Mouse (Mus musculus) T-helper 1 cell (primary cell): ENCODE results near the gene Mvb12b.

Source experiments
- in situ Hi-C: fragments of 300-600 bp; cut with MboI, MseI; formaldehyde crosslinking; loops from one replicate; pipeline ENCODE4 v1.15.1; 2025; ENCODE audit warnings: high pct_unique_total_duplicates

Mvb12b gene

GRCm38 (mm10) chr2:33700581-33701445, 186.9 kb downstream of the Mvb12b start:
- in situ Hi-C loops = no loop called here

DNA sequence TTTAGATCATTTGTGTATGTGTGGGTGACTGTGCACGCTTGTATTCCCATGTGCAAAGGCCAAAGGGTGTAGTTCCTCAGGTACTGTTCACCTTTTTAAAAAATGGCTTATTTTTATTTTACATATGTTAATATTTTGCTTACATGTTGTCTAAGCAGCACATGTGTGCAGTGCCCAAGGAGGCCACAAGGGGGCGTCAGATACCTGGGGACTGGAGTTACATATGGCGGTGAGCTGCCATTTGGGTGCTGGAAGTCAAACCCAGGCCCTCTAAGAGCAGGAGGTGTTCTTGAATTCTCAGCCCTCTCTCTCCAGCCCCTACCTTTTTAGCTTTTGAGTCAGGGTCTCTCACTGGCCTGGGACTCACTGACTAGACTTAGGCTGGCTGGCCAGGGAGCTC, 188.8 kb downstream of the Mvb12b start:
- in situ Hi-C loops = no loop called here

DNA sequence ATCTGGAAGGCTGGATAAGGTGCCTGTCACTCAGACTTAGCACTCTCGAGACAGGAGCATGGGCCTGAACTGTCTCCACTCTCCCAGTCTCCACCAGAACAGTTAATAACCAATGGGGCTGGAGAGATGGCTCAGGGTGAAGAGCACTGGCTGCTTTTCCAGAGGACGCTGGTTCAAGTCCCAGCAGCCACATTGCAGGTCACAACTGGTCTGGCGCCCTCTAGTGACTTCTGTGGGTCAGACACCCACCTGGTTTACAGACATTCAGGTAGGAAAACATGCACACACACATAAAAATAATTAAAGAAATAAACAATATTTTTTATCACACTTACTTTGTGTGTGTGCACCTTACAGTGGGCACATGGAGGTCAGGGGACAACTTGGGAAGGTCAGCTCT, 191.3 kb downstream of the Mvb12b start:
- in situ Hi-C loops = no loop called here

GRCm38 (mm10) chr2:33693931-33694330, 193.8 kb downstream of the Mvb12b start:
- in situ Hi-C loops = no loop called here

DNA sequence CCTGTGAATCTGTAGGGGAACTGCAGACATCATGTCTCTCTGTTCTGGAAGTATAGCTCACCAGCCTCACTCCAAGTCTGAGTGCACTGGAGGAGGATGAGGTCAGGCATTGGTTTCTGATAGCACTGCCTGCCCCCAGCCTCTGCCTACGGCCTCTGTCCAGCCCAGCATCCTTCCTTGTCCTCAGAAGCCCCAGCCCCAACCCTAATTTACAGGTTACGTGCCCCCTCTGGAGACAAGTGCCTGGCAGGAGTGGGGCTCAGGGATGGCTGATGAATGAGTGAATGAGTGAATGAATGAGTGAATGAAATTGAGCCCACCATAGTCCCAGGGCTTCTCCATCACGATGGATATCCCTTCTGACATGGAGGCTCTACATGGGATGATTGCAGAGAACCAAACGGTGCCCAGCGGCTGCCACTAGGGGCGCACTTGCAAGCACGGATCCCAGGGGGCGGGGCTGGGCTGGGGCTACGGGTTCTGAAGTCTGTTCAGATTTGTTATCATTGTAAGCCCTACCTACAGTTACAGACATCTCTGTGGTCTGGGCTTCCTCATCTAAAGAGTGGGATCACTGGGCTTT, 197.8 kb downstream of the Mvb12b start:
- in situ Hi-C loops = no loop called here

DNA sequence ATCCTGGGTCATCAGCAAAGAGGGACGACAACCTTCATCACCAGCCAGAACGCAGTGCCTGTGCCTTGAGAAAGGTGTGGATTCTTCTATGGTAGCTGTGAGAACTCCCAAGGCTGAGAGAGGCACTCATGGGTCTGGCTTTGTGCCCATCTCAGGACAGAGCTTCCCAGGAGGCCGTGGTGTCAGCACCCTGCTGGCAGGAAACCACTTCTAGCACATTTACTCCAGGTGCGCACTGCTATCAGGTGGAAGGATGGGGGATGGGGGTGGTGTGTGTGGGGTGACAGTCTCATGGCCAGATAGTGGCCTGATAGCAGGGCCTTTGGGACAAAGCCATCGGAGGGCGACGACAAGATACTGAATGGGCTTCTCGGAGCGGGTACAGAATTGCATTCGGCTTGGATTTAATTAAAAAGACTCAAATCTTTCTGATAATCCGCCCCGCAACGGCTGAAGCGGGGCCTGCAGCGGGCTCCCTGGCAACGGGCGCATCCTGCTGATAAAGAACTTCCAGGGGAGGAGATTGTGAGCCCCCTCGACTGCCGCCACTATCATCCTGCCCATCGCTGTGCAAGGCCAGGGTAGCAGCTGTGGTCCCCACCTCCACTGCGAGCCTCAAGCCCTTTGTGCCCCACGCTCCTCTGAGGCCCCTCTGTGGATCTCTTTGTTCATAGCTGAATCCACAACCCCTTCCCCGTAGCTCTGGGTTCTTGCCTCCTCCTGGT, 198.4 kb downstream of the Mvb12b start:
- in situ Hi-C loops = no loop called here

DNA sequence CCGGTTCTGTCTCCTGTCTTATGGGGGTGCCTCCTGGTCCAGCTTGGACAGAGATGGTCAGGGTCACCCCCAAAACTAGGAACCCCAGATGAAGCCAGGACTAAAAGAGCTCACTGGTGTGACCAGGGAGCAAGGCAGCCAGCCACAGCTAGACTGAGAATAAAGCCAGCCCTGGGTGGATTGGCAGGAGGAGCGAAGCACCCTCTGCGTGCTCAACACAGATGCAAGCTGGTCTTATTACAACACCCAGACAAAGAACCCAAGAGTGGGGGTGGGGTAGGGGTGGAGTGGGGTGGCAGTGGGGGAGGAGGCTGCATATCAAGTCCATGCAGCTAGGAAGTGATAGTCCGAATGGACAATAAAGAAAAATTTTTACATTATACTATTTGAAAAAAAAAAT, 204.2 kb downstream of the Mvb12b start:
- in situ Hi-C loops = loop anchor here (5.0 kb wide), 1 partner anchor 49 kb away; no protein-coding TSS in a partner anchor

DNA sequence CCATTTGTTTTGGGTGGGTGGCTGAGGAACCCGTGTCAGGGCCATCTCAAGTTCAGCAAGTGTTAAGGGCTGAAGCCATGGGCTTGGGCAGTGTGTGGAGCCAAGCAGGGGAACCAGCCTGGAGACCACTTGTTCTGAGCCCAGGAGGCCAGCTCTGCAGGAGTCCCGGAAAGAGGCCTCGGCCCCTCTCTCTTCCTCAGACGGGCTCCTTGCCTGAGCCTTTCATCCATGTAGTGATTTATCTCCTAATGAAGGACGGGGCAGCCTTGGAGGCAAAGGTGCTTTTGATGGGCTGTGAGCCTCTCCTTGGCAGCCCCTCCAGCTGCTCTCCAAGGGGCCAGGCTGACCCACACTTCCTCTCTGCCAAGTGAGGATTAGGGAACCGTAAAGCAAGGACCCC, 204.7 kb downstream of the Mvb12b start:
- in situ Hi-C loops = loop anchor here (5.0 kb wide), 1 partner anchor 49 kb away; no protein-coding TSS in a partner anchor

GRCm38 (mm10) chr2:33682219-33682618, 205.5 kb downstream of the Mvb12b start:
- in situ Hi-C loops = loop anchor here (5.0 kb wide), 1 partner anchor 50 kb away; no protein-coding TSS in a partner anchor
